ENCODE assay signal across 8 mouse cellular contexts in genomic region chr11:23769686-23770509, GRCm38 (mm10). TPM values are rescaled to one million over a fixed set of nuclear protein-coding genes. Genes with fewer than 3 reads are reported as not detected.
DNase-seq lines count a peak whose midpoint lies in the region; ATAC-seq and TF ChIP-seq lines count a peak whose summit lies in the region.

No protein-coding gene starts in this region.

- no peaks in the 10 kb centered on the region for H3K36me3 ChIP-seq in heart, embryonic 11.5 days (ENCODE audit: control insufficient read depth, insufficient read depth, low read length)
- H3K36me3 ChIP-seq in lung, embryonic 16.5 days (ENCODE audit: control insufficient read depth, insufficient read depth, low read length) = no peaks in the 10 kb centered on the region

- no peaks in the 10 kb centered on the region for H3K27me3 ChIP-seq in Patski
- H3K27me3 ChIP-seq in heart, embryonic 11.5 days (ENCODE audit: control insufficient read depth, insufficient read depth, low read length) = no peaks in the 10 kb centered on the region
- H3K27me3 ChIP-seq in lung, embryonic 16.5 days (ENCODE audit: control insufficient read depth, insufficient read depth, low read depth, low read length) = no peaks in the 10 kb centered on the region; the same call in 1 of the 2 replicates

- 0 out of 2 replicates have a peak, but pooled peaks cover 3% of the 10 kb centered on the region for H3K9me3 ChIP-seq in heart, embryonic 11.5 days (replicated peaks; ENCODE audit: control insufficient read depth, low read length)
- no peaks in the 10 kb centered on the region for H3K9me3 ChIP-seq in lung, embryonic 16.5 days (ENCODE audit: control insufficient read depth, low read length)

- no peak for TF ChIP-seq CTCF in Patski (IDR thresholded peaks at IDR 0.05)

- peak overlapping the region; percentile 71 for H3K4me2 ChIP-seq in heart, embryonic 11.5 days
- peak overlapping the region; percentile 87 for H3K4me2 ChIP-seq in lung, embryonic 16.5 days (ENCODE audit: low read depth, low read length)

- POLR2A ChIA-PET in Patski (lab: Charles Lee) = interaction anchor here (1.2 kb wide), 1 partner anchor 105 kb away, joined by 3 read pairs; the partner anchor contains the start of genes Pex13 and Pus10

- peak overlapping the region; percentile 77 for H3K9ac ChIP-seq in heart, embryonic 11.5 days (ENCODE audit: low read depth, low read length)
- peak overlapping the region; percentile 77 for H3K9ac ChIP-seq in lung, embryonic 16.5 days (ENCODE audit: low read length)

- H3K27ac ChIP-seq in heart, embryonic 11.5 days (ENCODE audit: low read depth, low read length) = peak overlapping the region; percentile 92
- H3K27ac ChIP-seq in lung, embryonic 16.5 days (ENCODE audit: low read length) = peak overlapping the region; percentile 95

- in situ Hi-C loops in Patski (cut with MboI; ENCODE audit: low pct_unique_long_range_greater_than_20kb) = loop anchor here (5.0 to 25.0 kb wide), 2 partner anchors 97 to 783 kb away; partner anchors contain the start of genes Cct4, Commd1 and Gm28048

- peak overlapping the region; percentile 59 for H3K4me3 ChIP-seq in heart, embryonic 11.5 days (ENCODE audit: low read depth, low read length)
- H3K4me3 ChIP-seq in lung, embryonic 16.5 days (ENCODE audit: low read length) = peak overlapping the region; percentile 69

- CTCF ChIA-PET in Patski (lab: Charles Lee) = interaction anchor here (1.1 to 1.4 kb wide), 2 partner anchors 91 to 113 kb away, joined by 3 to 5 read pairs; no protein-coding TSS in a partner anchor

- H3K4me1 ChIP-seq in heart, embryonic 11.5 days (ENCODE audit: control insufficient read depth, insufficient read depth, low read length) = no peaks in the 10 kb centered on the region
- peaks cover 7% of the 10 kb centered on the region for H3K4me1 ChIP-seq in lung, embryonic 16.5 days (replicated peaks; ENCODE audit: control insufficient read depth, insufficient read depth, low read length)

- no peak for ATAC-seq in Patski
- ATAC-seq in heart, embryonic 11.5 days (replicated peaks; ENCODE audit: insufficient number of reproducible peaks, low FRiP score, low TSS enrichment) = no peak
- ATAC-seq in lung, embryonic 16.5 days (ENCODE audit: low read depth) = peak; percentile 6; the same call in 1 of the 2 replicates
- ATAC-seq in neutrophil, adult 5-6 weeks (ENCODE audit: extremely low read depth, insufficient number of reproducible peaks, low FRiP score, poor library complexity, severe bottlenecking) = peak; percentile 40

- WGBS in heart, embryonic 11.5 days (ENCODE audit: insufficient replicate concordance) = under 1% methylated on average over 25 of the region's 25 CpGs
- under 1% methylated on average over 25 of the region's 25 CpGs for WGBS in lung, embryonic 16.5 days

- DNase-seq in CD4-positive helper T cell, adult 2 months (ENCODE audit: low read depth, low spot score) = peak; percentile 74
- peak; percentile 2 for DNase-seq in Patski (ENCODE audit: low read depth, low spot score)
- peak; percentile 57 for DNase-seq in embryo, embryonic 11 days
- peak; percentile 31 for DNase-seq in kidney, adult 9 months
- DNase-seq in thymus, postnatal 4 days = peak; percentile 56

RNA-seq across cellular contexts. Expression of gene Rel, which starts 0.9 kb away (rescaled TPM):
- polyA plus RNA-seq in Patski (2021) = 5.6 TPM
- polyA plus RNA-seq in heart, embryonic 11.5 days (2014; fragmentation: Nextera tagmentation; extraction: Ambion mirVana) = 1.9 and 2.5 TPM in 2 replicates
- 1.1 and 1.2 TPM in 2 replicates for polyA plus RNA-seq in lung, embryonic 16.5 days (2015; fragmentation: Nextera tagmentation; extraction: Ambion mirVana)
- total RNA-seq in neutrophil, adult 5-6 weeks (2017) = 53.0 and 56.8 TPM in 2 replicates

Comparison
In these comparisons a context has a peak if more than half of its experiments do, and no peak if none do; other contexts are left out.
1. DNase-seq: peak in every context shown above with its lines; median percentile 74 in CD4-positive helper T cell, adult 2 months; 57 in embryo, embryonic 11 days; 56 in thymus, postnatal 4 days; 31 in kidney, adult 9 months; 2 in Patski.
2. ATAC-seq: peak in lung, embryonic 16.5 days (single experiment) and neutrophil, adult 5-6 weeks (single experiment); none in Patski (single experiment) and heart, embryonic 11.5 days (single experiment).